Mouse (Mus musculus): ENCODE measurements around the gene Rnf186. TPM values are rescaled to one million over a fixed set of nuclear protein-coding genes. Genes with fewer than 3 reads are reported as not detected.

Rnf186 gene
- polyA plus RNA-seq, 1 experiment, result not detected

DNA sequence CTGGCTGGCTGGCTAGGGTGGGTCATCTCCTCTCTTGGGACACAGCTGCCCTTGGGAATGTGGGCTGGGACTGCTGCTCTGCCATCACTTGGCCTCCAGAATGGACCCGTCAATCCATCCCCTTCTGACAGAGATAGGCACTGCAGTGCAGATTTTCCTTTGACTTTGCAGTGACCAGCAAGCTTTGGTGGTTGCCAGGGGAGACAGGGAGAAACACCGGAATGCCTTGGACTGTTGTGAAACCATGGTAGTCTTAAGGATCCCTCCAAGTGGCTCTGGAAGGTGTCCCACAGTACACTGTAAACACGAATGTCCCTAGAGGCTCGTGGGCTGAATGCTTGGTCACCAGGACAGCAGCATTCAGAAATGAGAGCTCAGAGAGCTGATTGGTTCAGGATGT, 27.4 kb upstream of the Rnf186 start:
- WGBS, result 78% methylated on average over 4 of the region's 4 CpGs
- H3K4me1 ChIP-seq (ENCODE audit: control insufficient read depth, insufficient read depth, low read length), result peaks cover 1% of the 10 kb centered on the region; the same call in 1 of the 2 replicates
- no peak overlapping the region for H3K27ac ChIP-seq (ENCODE audit: control insufficient read depth, insufficient read depth, low read depth, low read length, poor library complexity)
- TF ChIP-seq POLR2A (IDR thresholded peaks at IDR 0.05; ENCODE audit: borderline replicate concordance, control insufficient read depth, low read depth, low read length) (no peak), CTCF (IDR thresholded peaks at IDR 0.05; ENCODE audit: control insufficient read depth, insufficient read depth, low read length) (no peak)
- no peak overlapping the region for H3K4me3 ChIP-seq (replicated peaks; ENCODE audit: control insufficient read depth, low read depth, low read length)

GRCm38 (mm10) chr4:138941401-138941800, 25.5 kb upstream of the Rnf186 start:
- Histone ChIP-seq H3K4me1 (ENCODE audit: control insufficient read depth, insufficient read depth, low read length) (peaks cover 1% of the 10 kb centered on the region; the same call in 1 of the 2 replicates), H3K27ac (ENCODE audit: control insufficient read depth, insufficient read depth, low read depth, low read length, poor library complexity) (no peak overlapping the region), H3K4me3 (replicated peaks; ENCODE audit: control insufficient read depth, low read depth, low read length) (no peak overlapping the region)
- TF ChIP-seq POLR2A (IDR thresholded peaks at IDR 0.05; ENCODE audit: borderline replicate concordance, control insufficient read depth, low read depth, low read length), result no peak
- TF ChIP-seq CTCF (IDR thresholded peaks at IDR 0.05; ENCODE audit: control insufficient read depth, insufficient read depth, low read length), result no peak
- WGBS, result 52% methylated on average over 7 of the region's 7 CpGs

DNA sequence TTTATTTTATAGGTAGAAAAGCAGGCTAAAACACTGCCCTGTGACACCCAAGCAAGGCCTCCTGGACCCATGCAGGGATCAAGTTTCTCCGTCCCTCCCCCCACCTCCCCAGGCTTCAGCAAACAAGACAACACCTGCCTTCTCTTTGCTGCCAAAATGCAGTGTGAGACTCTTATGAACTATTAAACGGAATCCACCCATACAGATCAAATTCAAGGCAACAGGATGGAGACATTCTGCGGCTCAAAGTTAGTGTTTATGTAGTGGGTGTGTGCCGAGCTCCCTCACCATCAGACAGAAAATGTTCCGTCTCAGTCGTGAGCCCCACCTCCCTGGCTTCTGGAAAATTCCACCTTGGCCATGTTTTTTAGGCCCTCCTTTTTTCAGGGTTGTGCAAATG, 24.9 kb upstream of the Rnf186 start:
- TF ChIP-seq CTCF (IDR thresholded peaks at IDR 0.05; ENCODE audit: control insufficient read depth, insufficient read depth, low read length) (no peak), POLR2A (IDR thresholded peaks at IDR 0.05; ENCODE audit: borderline replicate concordance, control insufficient read depth, low read depth, low read length) (no peak)
- WGBS, result 82% methylated on average over 6 of the region's 6 CpGs
- no peak overlapping the region for H3K27ac ChIP-seq (ENCODE audit: control insufficient read depth, insufficient read depth, low read depth, low read length, poor library complexity)
- peaks cover 1% of the 10 kb centered on the region; the same call in 1 of the 2 replicates for H3K4me1 ChIP-seq (ENCODE audit: control insufficient read depth, insufficient read depth, low read length)
- H3K4me3 ChIP-seq (replicated peaks; ENCODE audit: control insufficient read depth, low read depth, low read length), result no peak overlapping the region

- 10% methylated on average over 15 of the region's 15 CpGs for WGBS
- peaks cover 1% of the 10 kb centered on the region; the same call in 1 of the 2 replicates for H3K4me1 ChIP-seq (ENCODE audit: control insufficient read depth, insufficient read depth, low read length)
- peak; percentile 84 for TF ChIP-seq CTCF (IDR thresholded peaks at IDR 0.05; ENCODE audit: control insufficient read depth, insufficient read depth, low read length)
- no peak for TF ChIP-seq POLR2A (IDR thresholded peaks at IDR 0.05; ENCODE audit: borderline replicate concordance, control insufficient read depth, low read depth, low read length)
- no peak overlapping the region for H3K27ac ChIP-seq (ENCODE audit: control insufficient read depth, insufficient read depth, low read depth, low read length, poor library complexity)
- H3K4me3 ChIP-seq (replicated peaks; ENCODE audit: control insufficient read depth, low read depth, low read length), result peak overlapping the region; percentile 40
Observed at GRCm38 (mm10) chr4:138943730-138944129, 23.2 kb upstream of the Rnf186 start.

DNA sequence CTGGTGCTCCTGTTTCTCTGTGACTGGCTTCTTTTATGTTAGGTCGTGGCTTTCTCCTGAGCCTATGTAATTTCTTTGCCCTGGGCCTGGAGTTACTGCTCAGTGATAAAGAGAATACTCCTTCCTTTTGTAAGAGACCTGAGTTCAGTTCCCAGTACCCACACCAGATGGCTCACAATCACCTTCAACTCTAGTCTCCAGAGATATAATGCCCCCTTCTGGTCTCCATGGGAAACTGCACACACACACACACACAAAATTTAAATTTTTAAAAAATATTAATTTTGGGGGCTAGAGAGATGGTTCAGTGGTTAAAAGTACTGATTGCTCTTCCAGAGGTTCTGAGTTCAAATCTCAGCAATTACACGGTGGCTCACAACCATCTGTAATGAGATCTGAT, 18.7 kb upstream of the Rnf186 start:
- TF ChIP-seq CTCF (IDR thresholded peaks at IDR 0.05; ENCODE audit: control insufficient read depth, insufficient read depth, low read length) (no peak), POLR2A (IDR thresholded peaks at IDR 0.05; ENCODE audit: borderline replicate concordance, control insufficient read depth, low read depth, low read length) (no peak)
- WGBS, result 74% methylated on average over 2 of the region's 2 CpGs
- Histone ChIP-seq H3K4me3 (replicated peaks; ENCODE audit: control insufficient read depth, low read depth, low read length) (no peak overlapping the region), H3K4me1 (ENCODE audit: control insufficient read depth, insufficient read depth, low read length) (no peaks in the 10 kb centered on the region), H3K27ac (ENCODE audit: control insufficient read depth, insufficient read depth, low read depth, low read length, poor library complexity) (no peak overlapping the region)

- H3K27ac ChIP-seq (ENCODE audit: control insufficient read depth, insufficient read depth, low read depth, low read length, poor library complexity), result no peak overlapping the region
- H3K4me1 ChIP-seq (ENCODE audit: control insufficient read depth, insufficient read depth, low read length), result no peaks in the 10 kb centered on the region
- TF ChIP-seq POLR2A (IDR thresholded peaks at IDR 0.05; ENCODE audit: borderline replicate concordance, control insufficient read depth, low read depth, low read length), result no peak
- TF ChIP-seq CTCF (IDR thresholded peaks at IDR 0.05; ENCODE audit: control insufficient read depth, insufficient read depth, low read length), result no peak
- WGBS, result 81% methylated on average over 9 of the region's 9 CpGs
- H3K4me3 ChIP-seq (replicated peaks; ENCODE audit: control insufficient read depth, low read depth, low read length), result no peak overlapping the region
Observed at GRCm38 (mm10) chr4:138958612-138959011, 8.3 kb upstream of the Rnf186 start.

- 81% methylated on average over 15 of the region's 15 CpGs for WGBS
- Histone ChIP-seq H3K4me3 (replicated peaks; ENCODE audit: control insufficient read depth, low read depth, low read length) (no peak overlapping the region), H3K4me1 (ENCODE audit: control insufficient read depth, insufficient read depth, low read length) (no peaks in the 10 kb centered on the region), H3K27ac (ENCODE audit: control insufficient read depth, insufficient read depth, low read depth, low read length, poor library complexity) (no peak overlapping the region)
- TF ChIP-seq POLR2A (IDR thresholded peaks at IDR 0.05; ENCODE audit: borderline replicate concordance, control insufficient read depth, low read depth, low read length), result no peak
- TF ChIP-seq CTCF (IDR thresholded peaks at IDR 0.05; ENCODE audit: control insufficient read depth, insufficient read depth, low read length), result no peak
Observed at GRCm38 (mm10) chr4:138959120-138959519, 7.8 kb upstream of the Rnf186 start.

DNA sequence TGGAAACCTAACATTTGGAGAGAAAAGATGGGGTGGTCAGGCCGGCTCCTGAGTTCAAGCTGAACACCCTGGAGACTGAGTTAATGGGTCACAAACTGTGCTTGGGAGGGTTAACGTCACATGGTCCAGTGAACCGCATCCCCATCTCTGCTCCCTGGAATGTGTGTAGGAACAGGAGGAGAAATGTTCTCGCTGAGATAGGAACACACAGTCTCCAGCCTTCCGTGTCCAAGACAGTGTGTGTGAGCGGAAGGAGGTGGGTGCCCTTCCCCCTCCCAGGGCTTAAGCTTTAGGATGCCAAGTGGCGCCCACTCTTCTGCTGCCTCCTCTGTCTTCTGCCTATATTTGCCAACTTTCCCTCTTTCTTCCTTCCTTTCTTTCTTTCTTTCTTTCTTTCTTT, 7.0 kb upstream of the Rnf186 start:
- H3K27ac ChIP-seq (ENCODE audit: control insufficient read depth, insufficient read depth, low read depth, low read length, poor library complexity), result no peak overlapping the region
- H3K4me1 ChIP-seq (ENCODE audit: control insufficient read depth, insufficient read depth, low read length), result no peaks in the 10 kb centered on the region
- 78% methylated on average over 7 of the region's 7 CpGs for WGBS
- no peak overlapping the region for H3K4me3 ChIP-seq (replicated peaks; ENCODE audit: control insufficient read depth, low read depth, low read length)
- TF ChIP-seq POLR2A (IDR thresholded peaks at IDR 0.05; ENCODE audit: borderline replicate concordance, control insufficient read depth, low read depth, low read length), result no peak
- no peak for TF ChIP-seq CTCF (IDR thresholded peaks at IDR 0.05; ENCODE audit: control insufficient read depth, insufficient read depth, low read length)

GRCm38 (mm10) chr4:138962719-138963118, 4.2 kb upstream of the Rnf186 start:
- H3K4me3 ChIP-seq (replicated peaks; ENCODE audit: control insufficient read depth, low read depth, low read length), result no peak overlapping the region
- H3K27ac ChIP-seq (ENCODE audit: control insufficient read depth, insufficient read depth, low read depth, low read length, poor library complexity), result no peak overlapping the region
- TF ChIP-seq CTCF (IDR thresholded peaks at IDR 0.05; ENCODE audit: control insufficient read depth, insufficient read depth, low read length), result no peak
- TF ChIP-seq POLR2A (IDR thresholded peaks at IDR 0.05; ENCODE audit: borderline replicate concordance, control insufficient read depth, low read depth, low read length), result no peak
- H3K4me1 ChIP-seq (ENCODE audit: control insufficient read depth, insufficient read depth, low read length), result no peaks in the 10 kb centered on the region
- 51% methylated on average over 5 of the region's 5 CpGs for WGBS

All from bone marrow, adult 2 months (tissue).